In genomic region chr1:43468978-43469377, GRCm38 (mm10) we compare ENCODE assay signal across 15 mouse cellular contexts. TPM values are rescaled to one million over a fixed set of nuclear protein-coding genes. Genes with fewer than 3 reads are reported as not detected.
DNase-seq lines count a peak whose midpoint lies in the region; ATAC-seq and TF ChIP-seq lines count a peak whose summit lies in the region.
"Had no signal": no experiment of that assay in that cellular context is flagged by ENCODE, and none has a peak within 500 bp of the region (broad histone marks: within the 10 kb centered on the region; RNA-seq: fewer than 3 reads in every experiment).

No protein-coding gene starts in this region.

- no peak for DNase-seq in heart, postnatal 36 days
- peak in 1 of 2 experiments; percentile 35 for DNase-seq in layer of hippocampus, adult 2 months (ENCODE audit: low spot score in 2 of 2)
- no peak for DNase-seq in layer of hippocampus, postnatal 14 days (ENCODE audit: low spot score in 2 of 2)
- DNase-seq in CD4-positive helper T cell, adult 2 months (ENCODE audit: low read depth, low spot score): peak; percentile 38
- peak; percentile 60 for DNase-seq in induced T-regulatory cell, adult 2 months (ENCODE audit: low read depth)
- DNase-seq: cerebellum, adult 11 months; cerebellum, postnatal 36 days; kidney, adult 9 months; lung, postnatal 36 days had no signal

- H3K9ac ChIP-seq in heart, embryonic 12.5 days: no peak overlapping the region
- H3K9ac ChIP-seq: hindbrain, embryonic 15.5 days; midbrain, embryonic 12.5 days had no signal

- H3K4me3 ChIP-seq in heart, embryonic 12.5 days: no peak overlapping the region
- no peak overlapping the region for H3K4me3 ChIP-seq in layer of hippocampus, adult 2 months
- H3K4me3 ChIP-seq: forebrain, embryonic 10.5 days; hindbrain, embryonic 15.5 days; midbrain, embryonic 12.5 days had no signal

- H3K27me3 ChIP-seq in heart, embryonic 12.5 days (replicated peaks): no peaks in the 10 kb centered on the region
- H3K27me3 ChIP-seq: hindbrain, embryonic 15.5 days; midbrain, embryonic 12.5 days had no signal

- peak; percentile 37; the same call in 1 of the 2 replicates for ATAC-seq in heart, embryonic 12.5 days (ENCODE audit: insufficient number of reproducible peaks, low FRiP score)
- ATAC-seq in erythroblast, adult 5-6 weeks (replicated peaks; ENCODE audit: low FRiP score, poor library complexity, severe bottlenecking): no peak

- intact Hi-C loops in heart, postnatal 36 days (cut with DNase I): no loop called here

- 67% methylated on average over 3 of the region's 3 CpGs for WGBS in heart, embryonic 12.5 days

- 0 out of 2 replicates have a peak overlapping the region, but pooled peaks have one; percentile 45 for H3K27ac ChIP-seq in heart, embryonic 12.5 days (ENCODE audit: poor library complexity, severe bottlenecking)
- peak overlapping the region; percentile 75 for H3K27ac ChIP-seq in layer of hippocampus, adult 2 months
- H3K27ac ChIP-seq: forebrain, embryonic 10.5 days; hindbrain, embryonic 15.5 days; midbrain, embryonic 12.5 days had no signal

- TF ChIP-seq CTCF in layer of hippocampus, adult 2 months (conservative IDR thresholded peaks at IDR 0.05): no peak

- peaks cover 80% of the 10 kb centered on the region for H3K4me1 ChIP-seq in heart, embryonic 12.5 days (replicated peaks)

- no peak overlapping the region for H3K4me2 ChIP-seq in heart, embryonic 12.5 days
- H3K4me2 ChIP-seq: hindbrain, embryonic 15.5 days; midbrain, embryonic 12.5 days had no signal

- no peaks in the 10 kb centered on the region for H3K9me3 ChIP-seq in heart, embryonic 12.5 days (replicated peaks)
- H3K9me3 ChIP-seq: forebrain, embryonic 10.5 days; G1E; hindbrain, embryonic 15.5 days; midbrain, embryonic 12.5 days had no signal

- H3K36me3 ChIP-seq in heart, embryonic 12.5 days: no peaks in the 10 kb centered on the region
- H3K36me3 ChIP-seq: forebrain, embryonic 10.5 days; hindbrain, embryonic 15.5 days; midbrain, embryonic 12.5 days had no signal

RNA-seq across cellular contexts. Expression of gene Nck2, which starts 24.6 kb away (rescaled TPM):
- 35.6 and 36.4 TPM in 2 replicates for polyA plus RNA-seq in heart, embryonic 12.5 days (2016; fragmentation: Nextera tagmentation; extraction: Ambion mirVana)
- total RNA-seq in heart, postnatal 36 days (2021): 10 to 100 TPM; 13.6 to 15.3 TPM
- total RNA-seq in layer of hippocampus, adult 2 months (2021): 10 to 100 TPM; 55.6 to 56.3 TPM
- 10 to 100 TPM; 48.4 to 50.9 TPM for total RNA-seq in layer of hippocampus, postnatal 14 days (2021)
- 0.77 TPM in 1 of 2 replicates, not detected in the other for total RNA-seq in erythroblast, adult 5-6 weeks (2015; ENCODE audit: low replicate concordance)
- total RNA-seq in erythroblast, adult 5-6 weeks (2017; ENCODE audit: low replicate concordance): 2.4 and 3.3 TPM in 2 replicates

Comparison
In these comparisons a context has a peak if more than half of its experiments do, and no peak if none do; other contexts are left out.
1. DNase-seq: peak in CD4-positive helper T cell, adult 2 months (single experiment) and induced T-regulatory cell, adult 2 months (single experiment); none in heart, postnatal 36 days (0 of 2) and layer of hippocampus, postnatal 14 days (0 of 2).